Mouse (Mus musculus) MEL (cell line): Measurements from ENCODE around the gene Edem1. TPM values are rescaled to one million over a fixed set of nuclear protein-coding genes. Genes with fewer than 3 reads are reported as not detected.
A peak's percentile ranks its signal among the peaks of the same experiment; 100 is the strongest.

ENCODE experiments used
- DNase-seq: peaks from one replicate; pipeline ENCODE4 v3.0.0; 2011; ENCODE audit warnings: low read depth, low spot score
- H3K27ac ChIP-seq: 2 replicates; pipeline ENCODE4 v1.5.1; 2012; ENCODE audit warnings: low read depth, mild to moderate bottlenecking, control low read depth, low read length, moderate library complexity; ENCODE audit not compliant: control insufficient read depth
- H3K27me3 ChIP-seq, 2 experiments: fragments of 150-350 bp in 1 of 2; sonication (generic) in 1 of 2; 2 replicates each; pipeline ENCODE4 v1.6.1; 2012; ENCODE audit warnings: low read length in 2 of 2, mild to moderate bottlenecking in 2 of 2, improper control_type of control experiment in 1 of 2, moderate library complexity in 1 of 2; ENCODE audit not compliant: insufficient read depth in 2 of 2, control insufficient read depth in 1 of 2
- H3K36me3 ChIP-seq, 2 experiments: 2 replicates each; pipeline ENCODE4 v1.6.1; 2012 to 2014; ENCODE audit warnings: low read length in 2 of 2, improper control_type of control experiment in 1 of 2, inconsistent platforms in 1 of 2, mild to moderate bottlenecking in 1 of 2; ENCODE audit not compliant: insufficient read depth in 2 of 2, control insufficient read depth in 1 of 2
- H3K4me1 ChIP-seq, 2 experiments: fragments of 150-350 bp in 1 of 2; sonication (generic) in 1 of 2; 2 replicates each; pipeline ENCODE4 v1.6.1; 2012; ENCODE audit warnings: low read length in 2 of 2, improper control_type of control experiment in 1 of 2, mild to moderate bottlenecking in 1 of 2; ENCODE audit not compliant: insufficient read depth in 2 of 2, control insufficient read depth in 1 of 2
- H3K4me3 ChIP-seq, 2 experiments: fragments of 150-350 bp in 1 of 2; sonication (generic) in 1 of 2; 2 replicates each; pipeline ENCODE4 v1.5.1; 2012; ENCODE audit warnings: low read depth in 2 of 2, low read length in 2 of 2, mild to moderate bottlenecking in 2 of 2, moderate library complexity in 2 of 2, control low read depth in 1 of 2, improper control_type of control experiment in 1 of 2; ENCODE audit not compliant: control insufficient read depth in 1 of 2, insufficient read depth in 1 of 2
- H3K79me2 ChIP-seq: 2 replicates; pipeline ENCODE4 v1.6.1; 2012; ENCODE audit warnings: mild to moderate bottlenecking, low read length, moderate library complexity; ENCODE audit not compliant: control insufficient read depth, poor library complexity, insufficient read depth
- H3K9ac ChIP-seq: 2 replicates; pipeline ENCODE4 v1.6.1; 2012; ENCODE audit warnings: low read depth, mild to moderate bottlenecking, control low read depth, low read length, moderate library complexity; ENCODE audit not compliant: control insufficient read depth, poor library complexity, severe bottlenecking
- H3K9me3 ChIP-seq: fragments of 150-350 bp; sonication (generic); replicated peaks from 2 replicates; pipeline ENCODE4 v1.6.1; 2012; ENCODE audit warnings: mild to moderate bottlenecking, low read length, improper control_type of control experiment, moderate library complexity; ENCODE audit not compliant: insufficient read depth
- CHD1 ChIP-seq: IDR thresholded peaks from 2 replicates; pipeline ENCODE4 v1.6.1; 2012; ENCODE audit warnings: low read depth, mild to moderate bottlenecking, inconsistent platforms, low read length, improper control_type of control experiment
- E2F4 ChIP-seq: IDR thresholded peaks from 2 replicates; pipeline ENCODE4 v1.6.1; 2011; ENCODE audit warnings: low read depth, low read length, improper control_type of control experiment, borderline replicate concordance
- ETS1 ChIP-seq: IDR thresholded peaks from 2 replicates; pipeline ENCODE4 v1.6.1; 2012; ENCODE audit warnings: low read depth, mild to moderate bottlenecking, inconsistent platforms, low read length, improper control_type of control experiment, moderate library complexity
- GABPA ChIP-seq: IDR thresholded peaks from 2 replicates; pipeline ENCODE4 v1.6.1; 2012; ENCODE audit warnings: low read depth, mild to moderate bottlenecking, inconsistent platforms, low read length, improper control_type of control experiment, moderate library complexity
- MAX ChIP-seq: IDR thresholded peaks from 2 replicates; pipeline ENCODE4 v1.6.1; 2011; ENCODE audit warnings: low read length, improper control_type of control experiment
- MAZ ChIP-seq: IDR thresholded peaks from 2 replicates; pipeline ENCODE4 v1.6.1; 2012; ENCODE audit warnings: low read depth, mild to moderate bottlenecking, inconsistent platforms, low read length, improper control_type of control experiment
- MYB ChIP-seq: IDR thresholded peaks from 2 replicates; pipeline ENCODE4 v1.6.1; 2011; ENCODE audit warnings: mild to moderate bottlenecking, low read depth, low read length, improper control_type of control experiment
- POLR2A ChIP-seq, 2 experiments: IDR thresholded peaks; 2 replicates each; pipeline ENCODE4 v1.6.1; 2011 to 2012; ENCODE audit warnings: low read length in 2 of 2, mild to moderate bottlenecking in 2 of 2, control low read depth in 1 of 2, improper control_type of control experiment in 1 of 2, low read depth in 1 of 2, moderate library complexity in 1 of 2; ENCODE audit not compliant: control insufficient read depth in 1 of 2, insufficient read depth in 1 of 2, poor library complexity in 1 of 2
- SIN3A ChIP-seq: IDR thresholded peaks from 2 replicates; pipeline ENCODE4 v1.6.1; 2012; ENCODE audit warnings: low read length, improper control_type of control experiment, inconsistent platforms
- SMC3 ChIP-seq: IDR thresholded peaks from 2 replicates; pipeline ENCODE4 v1.6.1; 2011; ENCODE audit warnings: low read depth, low read length, improper control_type of control experiment
- TAL1 ChIP-seq: IDR thresholded peaks from 2 replicates; pipeline ENCODE4 v1.6.1; 2012; ENCODE audit warnings: mild to moderate bottlenecking, inconsistent platforms, low read length, moderate library complexity, mixed read lengths
- polyA plus RNA-seq, 2 experiments: library from polyadenylated mRNA; stranded (reverse) in 1 of 2; unstranded in 1 of 2; fragments of >175 nt in 1 of 2; fragments of >200 nt in 1 of 2; gene quantifications; 2 replicates each; pipeline versions ENCODE4 v1.2.1 to v1.2.4; 2012; ENCODE audit warnings: low replicate concordance in 2 of 2, low read depth in 1 of 2; ENCODE audit not compliant: insufficient read length in 2 of 2, insufficient read depth in 1 of 2, missing spikeins in 1 of 2
- total RNA-seq: library from RNA; depleted of rRNA; stranded (reverse); fragments of 300-350 nt; gene quantifications from 2 replicates; pipeline ENCODE4 v1.2.3, GENCODE M21; 2012

The Edem1 gene
- total and polyA plus RNA-seq, 3 experiments: 10.8 to 17.9 TPM; not detected in 1

DNA sequence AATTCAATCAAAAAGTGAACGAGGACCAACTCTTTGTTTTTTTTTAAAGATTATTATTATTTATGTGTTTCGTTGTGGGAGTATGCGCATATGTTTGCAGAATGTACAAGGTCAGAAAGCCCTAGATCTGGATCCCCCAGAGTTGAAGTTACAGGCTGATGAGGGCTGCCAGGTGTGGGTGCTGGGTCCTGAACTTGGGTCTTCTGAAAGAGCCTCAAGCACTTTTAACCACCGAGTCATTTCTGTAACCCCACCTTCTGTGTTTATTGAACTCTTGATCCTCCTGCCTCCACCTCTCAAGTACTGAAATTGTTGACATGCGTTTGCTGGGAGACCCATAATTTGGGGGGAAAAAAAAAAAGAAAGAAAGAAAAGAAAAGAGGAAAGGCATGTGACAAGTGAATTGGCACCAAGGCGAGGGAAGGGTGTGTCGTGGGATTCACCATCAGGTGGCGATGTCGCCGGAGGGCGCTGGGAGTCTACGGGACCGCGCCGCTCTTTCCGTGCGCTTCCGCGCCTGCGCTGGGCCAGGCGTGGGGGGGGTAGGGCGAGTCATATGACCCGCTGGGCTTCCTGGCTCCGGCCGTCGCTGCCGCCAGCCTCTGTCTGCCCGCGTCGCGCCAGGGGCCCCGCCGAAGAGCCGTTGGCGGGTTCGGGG lies 45.8 kb upstream of the Edem1 start, which contains the start of gene Arl8b (continued):
- peak; percentile 77; the same call in 1 of the 2 replicates for TF ChIP-seq MAZ
- TF ChIP-seq ETS1: peak; percentile 63
- peak; percentile 57 to 81; a peak in 3 of 4 replicates for TF ChIP-seq POLR2A (IDR thresholded peaks at IDR 0.05; ENCODE audit: control insufficient read depth in 1 of 2, insufficient read depth in 1 of 2, low read depth in 1 of 2, low read length in 2 of 2, poor library complexity in 1 of 2)
- peak; percentile 64; the same call in 1 of the 2 replicates for TF ChIP-seq GABPA
- peak; percentile 75; the same call in 1 of the 2 replicates for TF ChIP-seq CHD1
- TF ChIP-seq MAX: peak; percentile 86
- TF ChIP-seq E2F4: no peak
- TF ChIP-seq TAL1: no peak

- peak overlapping the region; percentile 96 for H3K9ac ChIP-seq
- H3K36me3 ChIP-seq: peaks cover 0 to 24% of the 10 kb centered on the region in 2 experiments; a peak in 2 of 4 replicates
- peak overlapping the region; percentile 85 to 98 for H3K4me3 ChIP-seq
- H3K4me1 ChIP-seq: peaks cover 6 to 12% of the 10 kb centered on the region in 2 experiments; a peak in 3 of 4 replicates
- 0 out of 2 replicates have a peak, but pooled peaks have one; percentile 49 for TF ChIP-seq SIN3A
- TF ChIP-seq SMC3: no peak
- TF ChIP-seq MAX: no peak
- no peak for TF ChIP-seq MYB
- no peaks in the 10 kb centered on the region for H3K27me3 ChIP-seq
- peak; percentile 58 for DNase-seq
- no peaks in the 10 kb centered on the region for H3K9me3 ChIP-seq
- H3K27ac ChIP-seq: peak overlapping the region; percentile 73
- H3K79me2 ChIP-seq: peaks cover 40% of the 10 kb centered on the region
These were observed 45.1 kb upstream of the Edem1 start for GRCm38 (mm10) chr6:108783184-108783881.

DNA sequence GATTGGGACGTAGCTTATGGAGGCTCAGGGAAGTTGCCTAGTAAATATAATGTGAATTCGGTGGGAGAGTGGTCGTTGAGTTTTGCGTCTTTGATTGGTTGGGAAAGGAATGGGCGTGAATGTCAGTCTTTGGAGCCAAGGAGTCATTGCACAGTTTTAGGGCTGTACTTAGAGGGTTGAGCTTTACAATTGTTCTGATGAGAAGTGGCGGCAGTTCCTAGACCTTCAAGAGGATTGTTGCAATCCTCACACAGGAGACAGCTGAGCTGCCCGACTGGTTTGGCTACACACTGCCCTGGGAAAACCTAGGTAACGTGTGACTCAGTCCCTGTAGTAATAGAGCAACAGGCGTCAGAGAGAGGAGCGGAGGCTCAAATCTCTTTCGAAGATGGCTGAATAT lies 44.4 kb upstream of the Edem1 start:
- H3K9me3 ChIP-seq: no peaks in the 10 kb centered on the region
- peaks cover 46% of the 10 kb centered on the region for H3K79me2 ChIP-seq
- peaks cover 2 to 19% of the 10 kb centered on the region in 2 experiments; a peak in 3 of 4 replicates for H3K36me3 ChIP-seq
- no peak for TF ChIP-seq SMC3
- TF ChIP-seq CHD1: no peak
- TF ChIP-seq, all 39 proteins: peak for 0
- peak overlapping the region; percentile 85 to 98 for H3K4me3 ChIP-seq
- peak; percentile 63 for DNase-seq
- H3K27me3 ChIP-seq: no peaks in the 10 kb centered on the region
- no peak overlapping the region for H3K27ac ChIP-seq
- H3K9ac ChIP-seq: peak overlapping the region; percentile 96
- peaks cover 1 to 7% of the 10 kb centered on the region in 2 experiments; a peak in 3 of 4 replicates for H3K4me1 ChIP-seq
